Mouse (Mus musculus): Measurements from ENCODE around the gene Pdcl2.

Pdcl2 gene

DNA sequence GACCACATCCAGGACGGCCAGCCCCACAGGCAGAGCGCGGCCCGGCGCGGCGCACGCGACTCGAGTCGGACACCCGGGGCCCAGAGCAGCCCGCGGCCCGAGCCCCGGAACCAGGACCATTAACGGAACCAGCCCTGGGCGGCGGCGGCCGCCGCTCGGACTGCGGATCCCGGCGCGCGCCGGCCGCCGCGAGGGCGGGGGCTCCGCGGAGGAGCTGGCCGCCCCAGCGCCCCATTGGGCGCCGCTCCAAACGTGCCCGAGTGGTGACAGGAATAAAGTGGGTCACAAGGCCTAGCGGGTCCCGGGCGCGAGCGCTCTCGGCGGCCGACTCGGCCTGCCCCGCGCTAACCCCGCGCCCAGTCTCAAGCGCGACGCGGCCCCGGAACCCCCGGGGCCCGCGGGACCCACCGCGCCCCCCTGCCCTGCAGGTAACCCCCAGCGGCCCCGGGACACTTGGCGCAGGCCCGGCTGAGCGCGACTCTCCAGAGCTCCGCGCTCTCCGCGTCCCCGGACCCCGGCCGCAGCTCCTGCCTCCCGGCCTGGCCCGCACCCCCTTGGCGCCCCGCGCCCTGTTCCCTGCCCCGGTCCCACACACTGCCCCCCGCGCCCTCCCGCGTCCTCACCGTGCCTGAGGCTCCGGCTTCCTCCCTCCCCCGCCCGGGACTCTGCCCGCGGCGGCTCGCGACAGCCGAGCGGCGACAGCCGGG lies 27.1 kb downstream of the Pdcl2 start:
- DNase-seq (ENCODE audit: low read depth), result peak; percentile 49

DNA sequence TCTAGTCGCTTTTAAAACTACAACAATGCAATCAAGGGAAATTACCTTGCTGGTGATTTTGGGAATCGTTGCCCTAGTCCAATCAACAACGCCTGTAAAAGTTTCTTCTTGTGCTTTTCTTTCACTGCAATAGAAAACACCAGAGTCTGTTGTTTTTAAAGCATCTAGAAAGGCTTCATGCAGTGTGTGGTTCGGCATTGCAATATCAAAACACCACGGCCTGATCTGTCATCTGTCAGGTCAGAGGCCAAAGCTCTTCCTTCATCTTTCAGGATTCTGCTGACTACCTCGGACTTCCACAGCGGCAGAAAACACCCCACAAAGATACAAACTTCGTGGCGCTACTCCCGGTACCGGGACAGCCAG lies 27.6 kb downstream of the Pdcl2 start:
- no peak for DNase-seq (ENCODE audit: low read depth)

GRCm38 (mm10) chr5:76302009-76302408 lies 28.9 kb downstream of the Pdcl2 start:
- DNase-seq (ENCODE audit: low read depth), result no peak

- DNase-seq (ENCODE audit: low read depth), result no peak
Observed at GRCm38 (mm10) chr5:76289234-76289691, 41.7 kb downstream of the Pdcl2 start.

GRCm38 (mm10) chr5:76288256-76288655 lies 42.7 kb downstream of the Pdcl2 start:
- DNase-seq (ENCODE audit: low read depth), result no peak

GRCm38 (mm10) chr5:76287062-76287461 lies 43.9 kb downstream of the Pdcl2 start:
- no peak for DNase-seq (ENCODE audit: low read depth)

DNA sequence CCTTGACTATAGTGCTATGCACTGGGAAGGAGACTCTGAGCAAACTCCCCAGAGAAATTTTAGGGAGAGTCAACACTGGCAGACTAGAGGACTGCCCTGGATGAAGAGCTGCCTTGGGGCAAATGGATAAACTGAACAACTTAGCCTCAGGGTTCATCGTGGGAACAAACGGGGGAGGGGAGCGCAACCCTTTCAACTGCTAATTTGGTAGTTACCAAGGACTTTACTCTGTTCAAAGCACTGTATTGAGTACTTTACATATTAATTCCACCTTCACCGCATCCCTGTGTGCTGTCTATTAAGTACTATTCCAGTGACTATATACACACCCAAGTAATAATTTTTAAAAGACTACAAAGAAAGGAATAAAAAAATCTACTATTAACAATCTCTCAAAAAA lies 45.3 kb downstream of the Pdcl2 start:
- no peak for DNase-seq (ENCODE audit: low read depth)

DNA sequence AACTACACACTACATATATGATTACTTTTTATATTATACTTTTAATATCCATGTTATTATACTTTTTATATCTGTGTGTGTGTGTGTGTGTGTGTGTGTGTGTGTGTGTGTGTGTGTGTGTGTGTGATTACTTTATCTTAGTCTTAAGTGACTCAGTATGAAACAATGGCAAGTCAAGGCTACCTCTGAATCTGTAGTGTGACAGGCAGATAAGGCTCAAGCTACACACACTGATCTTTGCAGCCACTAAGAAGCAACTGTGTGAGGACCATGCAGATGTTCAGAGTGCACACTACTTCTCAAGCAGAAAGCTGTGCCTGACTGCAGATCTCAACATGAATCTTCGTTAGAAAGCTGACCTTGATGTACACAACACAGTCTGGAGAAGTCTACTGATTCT lies 47.1 kb downstream of the Pdcl2 start:
- DNase-seq (ENCODE audit: low read depth), result no peak

DNA sequence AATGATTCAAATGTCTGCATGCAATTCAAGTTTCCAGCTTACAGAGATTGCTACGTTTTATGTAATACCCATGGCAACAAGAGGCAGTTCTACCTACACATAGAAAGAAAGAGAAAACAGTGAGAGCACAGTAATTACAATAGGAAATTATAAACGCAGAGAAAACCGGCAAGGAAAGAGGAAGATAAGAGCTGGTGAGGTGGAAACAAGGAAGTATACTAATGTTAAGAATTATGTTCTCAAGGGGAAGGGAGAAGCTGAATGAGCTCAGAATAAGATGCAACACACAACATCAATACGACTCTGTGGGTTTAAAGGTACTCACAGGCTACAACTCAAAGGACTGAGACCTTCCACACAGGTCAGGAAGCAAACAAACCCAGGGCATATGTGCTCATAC lies 56.0 kb downstream of the Pdcl2 start:
- no peak for DNase-seq (ENCODE audit: low read depth)

All from c-Kit-positive CD71-negative TER-119-negative erythroid progenitor cells, embryonic 14.5 days (primary cell).